Mouse (Mus musculus): ENCODE measurements around the gene Ltb. TPM values are rescaled to one million over a fixed set of nuclear protein-coding genes. Genes with fewer than 3 reads are reported as not detected.

Ltb gene
- total and polyA plus RNA-seq, 3 experiments, result 1.1 to 1.5 TPM; not detected in 1

- TF ChIP-seq NRF1 (IDR thresholded peaks at IDR 0.05; ENCODE audit: insufficient read depth, low read depth, low read length, poor library complexity, severe bottlenecking) (peak; percentile 93), MAZ (IDR thresholded peaks at IDR 0.05; ENCODE audit: low read depth, low read length) (peak; percentile 92; the same call in 1 of the 2 replicates), POLR2AphosphoS2 (IDR thresholded peaks at IDR 0.05; ENCODE audit: low read length) (peak; percentile 51; the same call in 1 of the 2 replicates), MEF2A (IDR thresholded peaks at IDR 0.05; ENCODE audit: extremely low read depth, insufficient replicate concordance, low read depth, low read length, poor library complexity, severe bottlenecking) (no peak), ZNF384 (IDR thresholded peaks at IDR 0.05; ENCODE audit: low read depth, low read length) (peak; percentile 92), EP300 (IDR thresholded peaks at IDR 0.05; ENCODE audit: low read depth in 1 of 2, low read length in 2 of 2) (peak in 1 of 2 experiments; percentile 49; a peak in 1 of 4 replicates), GATA1 (IDR thresholded peaks at IDR 0.05; ENCODE audit: low read depth, low read length) (peak; percentile 92), ETS1 (IDR thresholded peaks at IDR 0.05; ENCODE audit: low read depth, low read length) (peak; percentile 34; the same call in 1 of the 2 replicates), NELFE (IDR thresholded peaks at IDR 0.05; ENCODE audit: low read depth, low read length) (peak; percentile 72), POLR2A (IDR thresholded peaks at IDR 0.05; ENCODE audit: control insufficient read depth in 1 of 2, insufficient read depth in 1 of 2, low read depth in 1 of 2, low read length in 2 of 2, poor library complexity in 1 of 2) (peak; percentile 64 to 75)
Measured at GRCm38 (mm10) chr17:35164568-35165450, 29.4 kb upstream of the Ltb start, which contains the start of gene Prrc2a (continued).

- Histone ChIP-seq H3K9me3 (replicated peaks; ENCODE audit: insufficient read depth, low read length) (no peaks in the 10 kb centered on the region), H3K27ac (ENCODE audit: control insufficient read depth, low read depth, low read length) (peak overlapping the region; percentile 96), H3K9ac (ENCODE audit: control insufficient read depth, low read depth, low read length, poor library complexity, severe bottlenecking) (peak overlapping the region; percentile 85), H3K4me1 (ENCODE audit: control insufficient read depth in 1 of 2, insufficient read depth in 2 of 2, low read length in 2 of 2) (peaks cover 3 to 13% of the 10 kb centered on the region in 2 experiments; a peak in 3 of 4 replicates), H3K27me3 (ENCODE audit: control insufficient read depth in 1 of 2, insufficient read depth in 2 of 2, low read length in 2 of 2) (no peaks in the 10 kb centered on the region), H3K4me3 (ENCODE audit: control insufficient read depth in 1 of 2, insufficient read depth in 1 of 2, low read depth in 2 of 2, low read length in 2 of 2) (peak overlapping the region; percentile 89 to 92), H3K36me3 (ENCODE audit: control insufficient read depth in 1 of 2, insufficient read depth in 2 of 2, low read length in 2 of 2) (peaks cover 13 to 21% of the 10 kb centered on the region in 2 experiments), H3K79me2 (ENCODE audit: control insufficient read depth, insufficient read depth, low read length, poor library complexity) (peaks cover 43% of the 10 kb centered on the region)
- DNase-seq (ENCODE audit: low read depth, low spot score), result no peak
- TF ChIP-seq ZKSCAN1 (IDR thresholded peaks at IDR 0.05; ENCODE audit: low read depth, low read length) (no peak), MXI1 (IDR thresholded peaks at IDR 0.05; ENCODE audit: low read depth, low read length) (peak; percentile 51; the same call in 1 of the 2 replicates)
Measured at GRCm38 (mm10) chr17:35165451-35166155, 28.6 kb upstream of the Ltb start.

GRCm38 (mm10) chr17:35166352-35167035 lies 27.7 kb upstream of the Ltb start:
- Histone ChIP-seq H3K9me3 (replicated peaks; ENCODE audit: insufficient read depth, low read length) (no peaks in the 10 kb centered on the region), H3K9ac (ENCODE audit: control insufficient read depth, low read depth, low read length, poor library complexity, severe bottlenecking) (no peak overlapping the region; the same call in 1 of the 2 replicates), H3K27ac (ENCODE audit: control insufficient read depth, low read depth, low read length) (no peak overlapping the region), H3K36me3 (ENCODE audit: control insufficient read depth in 1 of 2, insufficient read depth in 2 of 2, low read length in 2 of 2) (peaks cover 8 to 21% of the 10 kb centered on the region in 2 experiments), H3K4me1 (ENCODE audit: control insufficient read depth in 1 of 2, insufficient read depth in 2 of 2, low read length in 2 of 2) (peaks cover 3 to 13% of the 10 kb centered on the region in 2 experiments; a peak in 3 of 4 replicates), H3K4me3 (ENCODE audit: control insufficient read depth in 1 of 2, insufficient read depth in 1 of 2, low read depth in 2 of 2, low read length in 2 of 2) (no peak overlapping the region), H3K27me3 (ENCODE audit: control insufficient read depth in 1 of 2, insufficient read depth in 2 of 2, low read length in 2 of 2) (no peaks in the 10 kb centered on the region), H3K79me2 (ENCODE audit: control insufficient read depth, insufficient read depth, low read length, poor library complexity) (peaks cover 35% of the 10 kb centered on the region)
- no peak for TF ChIP-seq ZMIZ1 (IDR thresholded peaks at IDR 0.05; ENCODE audit: low read depth, low read length)
- no peak for TF ChIP-seq BHLHE40 (IDR thresholded peaks at IDR 0.05; ENCODE audit: borderline replicate concordance, low read depth, low read length)
- TF ChIP-seq CTCF (IDR thresholded peaks at IDR 0.05 in 2 of 3, conservative IDR thresholded peaks at IDR 0.05 in 1 of 3; ENCODE audit: control insufficient read depth in 1 of 3, insufficient read depth in 1 of 3, low read depth in 2 of 3, low read length in 3 of 3, poor library complexity in 1 of 3, severe bottlenecking in 1 of 3), result peak; percentile 46 to 93 (median 83)
- TF ChIP-seq RAD21 (IDR thresholded peaks at IDR 0.05; ENCODE audit: low read depth, low read length), result peak; percentile 80
- peak; percentile 78 for TF ChIP-seq ZC3H11A (IDR thresholded peaks at IDR 0.05; ENCODE audit: low read depth, low read length)
- TF ChIP-seq KAT2A (conservative IDR thresholded peaks at IDR 0.05; ENCODE audit: low read depth, low read length), result no peak
- TF ChIP-seq RCOR1 (IDR thresholded peaks at IDR 0.05; ENCODE audit: low read depth, low read length), result no peak
- TF ChIP-seq SMC3 (IDR thresholded peaks at IDR 0.05; ENCODE audit: low read depth, low read length), result peak; percentile 90
- TF ChIP-seq HCFC1 (IDR thresholded peaks at IDR 0.05; ENCODE audit: low read depth, low read length), result peak; percentile 29; the same call in 1 of the 2 replicates
- peak; percentile 90 for DNase-seq (ENCODE audit: low read depth, low spot score)
